Mouse (Mus musculus): ENCODE measurements around the gene Ybx1.

DNA sequence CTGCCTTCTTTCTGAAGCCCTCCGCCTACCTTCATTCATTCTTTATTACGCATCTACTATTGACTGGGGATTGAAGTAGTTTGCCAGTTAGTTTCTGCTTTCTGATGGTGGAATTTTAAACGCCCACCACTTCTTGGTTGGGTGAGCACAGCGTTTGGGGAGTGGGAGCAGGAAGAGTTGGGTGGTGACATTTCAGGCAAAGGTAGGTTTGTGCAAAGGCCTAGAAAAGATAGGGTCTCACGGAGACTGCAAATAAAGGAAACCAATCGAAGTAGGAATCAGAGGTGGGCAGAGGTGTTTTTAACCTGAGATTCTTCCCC is 690 bp upstream of the Ybx1 start:
- TF ChIP-seq CTCF (IDR thresholded peaks at IDR 0.05; ENCODE audit: low read depth) (no peak), EP300 (optimal IDR thresholded peaks at IDR 0.05) (no peak)
